Mouse (Mus musculus): Measurements from ENCODE around the gene Dlec1. TPM values are rescaled to one million over a fixed set of nuclear protein-coding genes. Genes with fewer than 3 reads are reported as not detected.
A peak's percentile ranks its signal among the peaks of the same experiment; 100 is the strongest.

Dlec1 gene
- polyA plus RNA-seq, 1 experiment from 2014 or later, result 1.3 TPM

- peaks cover 62% of the 10 kb centered on the region for H3K4me1 ChIP-seq (replicated peaks)
- no peak overlapping the region for H3K27ac ChIP-seq (replicated peaks)
- no peak for ATAC-seq (ENCODE audit: low FRiP score, low read depth)
- peak overlapping the region; percentile 87 for H3K4me2 ChIP-seq
- peaks cover 8% of the 10 kb centered on the region; the same call in 1 of the 2 replicates for H3K27me3 ChIP-seq
- H3K9ac ChIP-seq, result peak overlapping the region; percentile 61; the same call in 1 of the 2 replicates
- WGBS, result 57% methylated on average over 12 of the region's 12 CpGs
- H3K9me3 ChIP-seq, result no peaks in the 10 kb centered on the region
- H3K36me3 ChIP-seq, result no peaks in the 10 kb centered on the region
- peak overlapping the region; percentile 64 for H3K4me3 ChIP-seq
Measured at GRCm38 (mm10) chr9:119091581-119092310, 10.5 kb upstream of the Dlec1 start.

DNA sequence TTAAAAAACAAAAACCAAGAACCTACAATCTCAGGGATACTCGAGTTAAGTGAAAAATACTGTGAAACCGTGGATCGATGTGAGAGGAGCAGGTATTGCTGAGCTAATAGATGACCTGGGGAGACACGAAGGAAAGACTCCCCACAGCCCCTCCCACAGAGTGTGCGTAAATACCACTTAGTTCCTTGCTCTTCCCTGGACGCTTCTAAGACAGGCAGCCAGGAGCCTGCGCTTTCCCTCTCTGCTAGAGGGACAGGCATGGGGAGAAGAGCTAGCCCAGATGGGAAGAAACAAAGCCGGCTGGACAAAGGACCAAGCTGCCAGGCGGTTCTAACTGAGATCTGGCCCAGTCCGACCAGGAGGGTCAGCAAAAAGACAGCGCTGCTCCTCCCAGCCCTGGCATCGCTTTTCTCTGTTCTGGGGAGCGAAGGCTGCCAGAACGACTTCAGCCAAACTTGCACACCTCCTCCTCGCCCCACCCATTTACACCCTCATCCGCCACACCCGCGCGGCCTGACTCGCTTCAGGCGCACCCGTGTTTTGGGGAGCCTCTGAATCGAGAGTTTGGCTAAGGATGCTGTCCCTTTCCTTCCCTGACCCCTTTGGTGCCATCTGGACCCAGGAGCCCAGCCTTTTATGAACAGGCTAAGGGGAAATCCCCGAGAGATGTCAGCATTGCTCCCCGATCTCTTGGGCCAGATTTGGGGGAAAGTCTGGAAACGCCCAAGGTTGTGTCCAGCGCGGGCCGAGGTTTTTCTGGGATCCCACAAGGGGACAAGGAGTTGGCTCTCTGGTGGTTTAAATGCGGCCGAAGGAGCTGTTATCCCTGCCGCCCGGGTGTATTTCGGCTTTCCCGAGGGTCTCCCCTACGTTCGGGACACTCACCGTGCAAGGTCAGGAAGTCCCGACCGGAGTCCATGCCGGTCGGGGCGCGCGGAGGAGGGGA lies 9.5 kb upstream of the Dlec1 start:
- peak overlapping the region; percentile 61 for H3K9ac ChIP-seq

DNA sequence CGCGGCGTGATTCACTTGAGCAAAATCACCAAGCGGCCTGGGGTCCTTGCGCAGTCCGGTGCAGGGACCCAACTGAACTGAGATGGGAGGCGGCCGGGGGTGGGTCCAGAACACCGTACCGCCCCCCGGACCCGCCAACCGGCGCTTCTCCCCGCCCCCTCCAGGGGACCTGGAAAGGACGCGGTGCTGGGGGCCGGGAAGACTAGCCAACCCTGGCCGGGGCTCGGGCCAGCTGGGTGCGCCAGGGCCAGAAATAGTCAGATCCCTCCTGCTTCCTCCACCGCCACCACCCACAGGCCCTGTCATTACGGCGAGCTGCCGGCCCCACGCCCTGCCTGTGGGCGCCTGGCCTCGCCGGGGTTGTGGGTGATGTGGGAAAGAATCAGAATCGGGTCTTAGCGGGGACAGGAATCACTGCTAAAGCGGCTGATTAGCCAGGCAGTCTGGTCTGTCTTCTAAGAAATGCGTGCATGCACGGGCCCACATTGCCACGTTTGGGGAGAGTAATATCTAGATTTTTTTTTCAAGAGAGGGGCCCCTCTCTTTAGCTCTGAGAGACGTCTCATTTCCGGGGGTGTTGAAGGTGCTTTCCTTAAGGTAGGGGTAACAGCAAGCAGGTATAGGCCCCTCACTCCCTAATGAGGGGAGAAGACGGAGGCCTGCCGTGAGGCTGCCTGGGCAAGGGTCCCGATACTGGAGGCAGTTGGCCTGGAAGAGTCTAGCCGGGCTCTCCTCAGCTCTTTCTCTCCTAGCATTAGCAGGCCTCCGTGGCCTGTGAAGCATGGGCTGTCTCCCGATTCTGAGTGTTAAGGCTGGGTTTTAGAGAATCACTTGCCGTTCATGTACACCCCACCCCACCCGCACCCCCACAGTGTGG lies 8.6 kb upstream of the Dlec1 start, which contains the start of gene Plcd1:
Gene Plcd1, minus strand, starts transcription at position 84 of the 877 bp plus-strand sequence.
- Histone ChIP-seq H3K4me2 (peak within 1 kb of the TSS; percentile 87), H3K4me3 (peak within 1 kb of the TSS; percentile 64), H3K4me1 (replicated peaks) (peaks cover 42% of the 10 kb centered on the region), H3K27me3 (peaks cover 6% of the 10 kb centered on the region; the same call in 1 of the 2 replicates), H3K27ac (replicated peaks) (peak within 1 kb of the TSS; percentile 74), H3K9me3 (no peaks in the 10 kb centered on the region), H3K9ac (peak within 1 kb of the TSS; percentile 61), H3K36me3 (no peaks in the 10 kb centered on the region)
- WGBS, result 7% methylated on average over 44 of the region's 45 CpGs
- peak; percentile 87 for ATAC-seq (ENCODE audit: low FRiP score, low read depth)

More for the DNA sequence above, 9.5 kb upstream of the Dlec1 start:
- Histone ChIP-seq H3K9me3 (no peaks in the 10 kb centered on the region), H3K4me3 (peak overlapping the region; percentile 64), H3K27me3 (peaks cover 6% of the 10 kb centered on the region; the same call in 1 of the 2 replicates), H3K27ac (replicated peaks) (peak overlapping the region; percentile 74; the same call in 1 of the 2 replicates), H3K4me1 (replicated peaks) (peaks cover 52% of the 10 kb centered on the region), H3K36me3 (no peaks in the 10 kb centered on the region), H3K4me2 (peak overlapping the region; percentile 87)
- ATAC-seq (ENCODE audit: low FRiP score, low read depth), result no peak
- WGBS, result 3% methylated on average over 45 of the region's 45 CpGs

DNA sequence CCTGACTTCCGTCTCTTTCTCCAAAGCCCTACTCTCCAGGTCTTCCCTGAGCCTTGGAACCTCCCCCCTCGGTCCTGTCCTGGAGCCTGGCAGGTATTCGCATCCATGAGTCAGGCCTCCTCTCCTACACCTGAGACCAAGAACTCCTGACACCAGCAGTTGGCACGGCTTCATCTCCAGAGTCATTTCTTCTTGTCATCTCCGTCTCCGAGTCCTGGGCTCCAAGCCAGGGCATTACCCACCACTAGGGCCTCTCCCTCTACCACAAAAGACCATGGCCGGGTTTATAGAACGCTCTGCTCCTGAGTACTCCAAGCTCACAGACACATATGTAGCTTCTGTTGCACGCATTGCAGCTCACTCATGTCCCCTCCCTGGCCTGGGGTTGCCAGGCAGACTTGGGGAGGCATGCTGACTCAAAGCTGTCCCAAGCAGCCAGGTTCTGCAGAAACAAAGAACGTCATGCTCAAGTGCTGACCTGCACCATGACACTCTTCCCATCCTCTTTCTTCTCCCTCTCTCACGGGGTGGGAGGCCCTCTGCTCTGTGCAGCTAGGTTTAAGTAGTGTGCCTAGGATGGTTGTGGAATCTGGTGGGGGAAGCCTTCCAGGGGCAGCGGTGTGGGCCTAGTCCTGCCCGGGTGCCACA lies 7.7 kb upstream of the Dlec1 start:
- H3K4me1 ChIP-seq (replicated peaks), result peaks cover 38% of the 10 kb centered on the region
- 52% methylated on average over 13 of the region's 13 CpGs for WGBS
- H3K36me3 ChIP-seq, result no peaks in the 10 kb centered on the region
- no peaks in the 10 kb centered on the region for H3K9me3 ChIP-seq
- peak; percentile 23; the same call in 1 of the 2 replicates for ATAC-seq (ENCODE audit: low FRiP score, low read depth)
- H3K27ac ChIP-seq (replicated peaks), result peak overlapping the region; percentile 74; the same call in 1 of the 2 replicates
- no peak overlapping the region for H3K4me3 ChIP-seq
- H3K9ac ChIP-seq, result no peak overlapping the region
- peak overlapping the region; percentile 87 for H3K4me2 ChIP-seq
- peaks cover 6% of the 10 kb centered on the region; the same call in 1 of the 2 replicates for H3K27me3 ChIP-seq

DNA sequence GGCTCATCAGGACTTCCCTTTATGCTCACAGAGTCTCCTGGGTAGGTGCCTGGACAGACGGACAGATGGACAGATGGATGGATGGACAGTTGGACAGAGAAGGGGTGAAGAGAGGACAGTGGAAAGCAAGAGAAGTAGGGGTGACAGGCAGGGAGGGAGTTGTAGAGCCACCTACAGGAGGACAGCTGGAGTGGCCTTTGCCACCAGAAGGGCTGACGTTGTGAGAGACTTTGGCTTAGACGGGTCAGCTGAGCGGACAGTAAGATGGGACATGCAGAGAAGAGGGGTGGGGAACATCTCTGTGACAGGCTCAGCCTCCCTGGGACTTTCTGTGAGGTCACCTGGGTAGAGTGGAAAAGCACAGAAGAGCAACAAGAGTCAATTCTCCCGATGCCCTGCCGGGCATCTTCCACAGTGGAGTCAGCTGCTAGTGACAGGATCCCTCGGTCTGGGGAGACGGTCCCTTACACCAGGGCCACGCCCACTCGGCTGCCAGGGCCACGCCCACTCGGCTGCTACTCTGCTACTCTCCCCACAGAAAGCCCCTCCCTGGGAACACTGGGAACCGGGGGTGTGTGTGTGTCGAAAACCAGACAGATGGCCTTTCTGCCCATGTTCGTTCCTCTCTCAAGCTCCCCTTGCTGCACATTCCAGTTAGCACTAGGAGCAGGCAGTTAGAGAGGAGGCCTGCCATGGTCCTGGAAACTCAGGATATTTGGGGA lies 1.9 kb upstream of the Dlec1 start:
- no peaks in the 10 kb centered on the region for H3K36me3 ChIP-seq
- peaks cover 5% of the 10 kb centered on the region; the same call in 1 of the 2 replicates for H3K4me1 ChIP-seq (replicated peaks)
- 17% methylated on average over 15 of the region's 15 CpGs for WGBS
- no peak overlapping the region for H3K4me2 ChIP-seq
- no peaks in the 10 kb centered on the region for H3K9me3 ChIP-seq
- no peak overlapping the region for H3K9ac ChIP-seq
- ATAC-seq (ENCODE audit: low FRiP score, low read depth), result no peak
- 0 out of 2 replicates have a peak, but pooled peaks cover 3% of the 10 kb centered on the region for H3K27me3 ChIP-seq
- no peak overlapping the region for H3K4me3 ChIP-seq
- H3K27ac ChIP-seq (replicated peaks), result no peak overlapping the region

DNA sequence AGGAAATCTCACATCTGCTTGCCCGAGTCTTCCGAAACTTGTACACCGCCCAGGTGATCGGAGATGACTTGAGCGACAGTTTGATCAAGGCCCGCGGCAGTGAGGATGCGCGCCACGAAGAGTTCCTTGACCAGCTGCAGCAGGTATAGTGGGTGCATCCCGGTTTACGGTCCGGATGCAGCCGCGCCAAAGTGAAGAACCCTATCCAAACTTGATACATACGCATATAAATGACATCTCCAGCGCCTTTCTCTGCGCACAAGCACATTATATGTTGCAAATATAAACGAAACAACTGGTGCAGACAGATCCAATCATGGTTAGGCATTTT lies 470 bp downstream of the Dlec1 start:
- Histone ChIP-seq H3K9me3 (no peaks in the 10 kb centered on the region), H3K4me2 (peak overlapping the region; percentile 61), H3K4me3 (peak overlapping the region; percentile 60), H3K27me3 (no peaks in the 10 kb centered on the region), H3K4me1 (replicated peaks) (peaks cover 5% of the 10 kb centered on the region; the same call in 1 of the 2 replicates), H3K27ac (replicated peaks) (no peak overlapping the region), H3K36me3 (no peaks in the 10 kb centered on the region), H3K9ac (peak overlapping the region; percentile 28)
- WGBS, result 5% methylated on average over 19 of the region's 19 CpGs
- ATAC-seq (ENCODE audit: low FRiP score, low read depth), result no peak

DNA sequence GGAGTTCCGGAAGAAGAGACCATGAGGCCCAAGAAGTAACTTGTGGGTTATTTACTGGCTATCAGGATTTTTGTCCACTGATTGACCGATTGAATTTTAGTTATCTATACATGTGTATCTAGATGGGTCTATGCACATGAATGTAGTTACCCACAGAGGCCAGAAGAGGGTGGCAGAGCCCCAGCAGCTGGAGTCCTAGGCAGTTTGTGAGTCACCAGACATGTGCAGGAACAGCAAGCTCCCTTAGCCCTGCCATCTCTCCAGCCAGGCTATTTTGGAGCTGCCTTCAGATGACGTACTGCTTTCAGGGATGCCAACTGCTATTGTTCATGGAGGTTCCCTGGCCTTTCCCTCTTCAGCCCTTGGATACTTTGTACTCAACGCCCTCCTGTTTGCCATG lies 5.3 kb downstream of the Dlec1 start:
- H3K36me3 ChIP-seq, result no peaks in the 10 kb centered on the region
- H3K27me3 ChIP-seq, result no peaks in the 10 kb centered on the region
- no peak overlapping the region for H3K4me3 ChIP-seq
- H3K4me1 ChIP-seq (replicated peaks), result peaks cover 5% of the 10 kb centered on the region
- H3K9me3 ChIP-seq, result no peaks in the 10 kb centered on the region
- no peak overlapping the region for H3K9ac ChIP-seq
- no peak overlapping the region for H3K4me2 ChIP-seq
- H3K27ac ChIP-seq (replicated peaks), result no peak overlapping the region
- WGBS, result 88% methylated on average over 4 of the region's 4 CpGs
- ATAC-seq (ENCODE audit: low FRiP score, low read depth), result no peak

GRCm38 (mm10) chr9:119109685-119110353 lies 7.5 kb downstream of the Dlec1 start:
- Histone ChIP-seq H3K4me1 (replicated peaks) (no peaks in the 10 kb centered on the region; the same call in 1 of the 2 replicates), H3K4me2 (no peak overlapping the region), H3K9me3 (no peaks in the 10 kb centered on the region), H3K27me3 (no peaks in the 10 kb centered on the region), H3K4me3 (no peak overlapping the region), H3K9ac (no peak overlapping the region), H3K27ac (replicated peaks) (no peak overlapping the region), H3K36me3 (no peaks in the 10 kb centered on the region)
- WGBS, result 64% methylated on average over 12 of the region's 12 CpGs
- ATAC-seq (ENCODE audit: low FRiP score, low read depth), result no peak

DNA sequence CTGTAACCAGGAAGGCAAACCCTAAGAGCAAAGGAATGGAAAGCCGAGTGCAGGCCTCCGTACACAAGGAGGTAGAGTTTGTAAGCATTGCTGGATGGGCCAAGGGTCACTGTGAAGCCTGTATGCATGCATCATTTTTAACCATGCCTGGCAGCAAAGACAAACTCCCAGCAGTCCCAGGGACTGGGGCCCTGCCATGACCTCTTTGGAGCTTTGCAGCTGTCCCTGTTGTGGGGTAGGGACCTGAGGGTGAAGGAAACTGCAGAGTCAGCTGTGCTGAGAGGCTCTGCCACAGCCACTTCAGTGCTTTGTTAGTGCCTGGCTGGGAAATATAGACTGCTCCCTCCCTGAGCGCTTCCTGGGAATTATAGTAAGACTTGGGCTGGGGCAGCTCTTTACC lies 8.4 kb downstream of the Dlec1 start:
- Histone ChIP-seq H3K4me3 (no peak overlapping the region), H3K27me3 (no peaks in the 10 kb centered on the region), H3K9me3 (no peaks in the 10 kb centered on the region), H3K4me1 (replicated peaks) (no peaks in the 10 kb centered on the region; the same call in 1 of the 2 replicates), H3K4me2 (no peak overlapping the region), H3K36me3 (no peaks in the 10 kb centered on the region), H3K27ac (replicated peaks) (no peak overlapping the region), H3K9ac (no peak overlapping the region)
- 38% methylated on average over 3 of the region's 3 CpGs for WGBS
- no peak for ATAC-seq (ENCODE audit: low FRiP score, low read depth)

DNA sequence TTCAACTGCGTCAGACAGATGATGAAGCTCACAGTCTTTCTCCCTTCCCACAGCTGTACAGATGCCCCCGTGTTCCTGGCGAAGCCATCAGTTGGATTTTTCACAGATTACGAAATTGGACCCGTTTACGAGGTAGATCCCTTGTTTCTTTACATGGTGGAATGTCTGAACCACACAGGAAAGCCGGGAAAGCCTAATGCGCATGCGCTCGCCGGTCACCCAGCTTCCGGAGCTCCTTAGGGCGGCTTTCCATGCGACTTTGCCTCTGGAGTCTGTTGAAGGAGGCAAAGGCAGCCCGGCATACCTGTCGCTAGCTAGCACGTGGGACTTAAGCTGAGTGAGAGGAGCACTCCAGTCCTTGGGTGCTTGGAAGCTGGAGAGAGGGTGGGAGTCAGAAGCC lies 12.6 kb downstream of the Dlec1 start:
- H3K27me3 ChIP-seq, result no peaks in the 10 kb centered on the region
- H3K36me3 ChIP-seq, result no peaks in the 10 kb centered on the region
- ATAC-seq (ENCODE audit: low FRiP score, low read depth), result no peak
- no peak overlapping the region for H3K9ac ChIP-seq
- no peak overlapping the region for H3K27ac ChIP-seq (replicated peaks)
- H3K4me1 ChIP-seq (replicated peaks), result no peaks in the 10 kb centered on the region; the same call in 1 of the 2 replicates
- no peak overlapping the region for H3K4me2 ChIP-seq
- 90% methylated on average over 17 of the region's 17 CpGs for WGBS
- no peaks in the 10 kb centered on the region for H3K9me3 ChIP-seq
- H3K4me3 ChIP-seq, result no peak overlapping the region

Measured in hindbrain, embryonic 15.5 days (tissue).